Mouse (Mus musculus): ENCODE measurements around the gene Stpg1.

Gene Stpg1

DNA sequence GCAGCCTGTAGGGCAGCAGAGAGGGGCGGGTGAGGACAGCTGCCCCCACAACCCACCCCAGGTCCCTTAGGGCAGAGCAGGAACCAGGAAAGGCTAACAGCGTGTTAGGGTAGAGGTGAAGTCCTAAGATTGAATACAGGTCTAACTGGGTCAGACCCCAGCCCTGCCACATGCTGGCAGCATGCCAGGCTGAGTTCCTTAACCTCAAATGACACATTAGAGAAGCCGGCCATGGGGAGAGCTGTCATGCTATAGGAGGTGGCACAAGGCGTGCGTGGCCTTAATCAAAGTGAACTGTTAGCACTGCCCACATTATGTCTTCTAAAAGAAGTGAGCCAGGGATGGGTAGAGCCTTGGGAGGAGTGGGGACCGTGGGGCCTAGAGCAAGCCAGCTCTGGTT is 54.7 kb downstream of the Stpg1 start:
- DNase-seq (ENCODE audit: low spot score): no peak

- no peak for DNase-seq (ENCODE audit: low spot score)
Measured at GRCm38 (mm10) chr4:135563794-135564193, 69.2 kb downstream of the Stpg1 start.

GRCm38 (mm10) chr4:135565400-135565799 is 70.8 kb downstream of the Stpg1 start:
- no peak for DNase-seq (ENCODE audit: low spot score)

- no peak for DNase-seq (ENCODE audit: low spot score)
Measured at GRCm38 (mm10) chr4:135567042-135567441, 72.5 kb downstream of the Stpg1 start.

GRCm38 (mm10) chr4:135567484-135567883 is 72.9 kb downstream of the Stpg1 start:
- no peak for DNase-seq (ENCODE audit: low spot score)

DNA sequence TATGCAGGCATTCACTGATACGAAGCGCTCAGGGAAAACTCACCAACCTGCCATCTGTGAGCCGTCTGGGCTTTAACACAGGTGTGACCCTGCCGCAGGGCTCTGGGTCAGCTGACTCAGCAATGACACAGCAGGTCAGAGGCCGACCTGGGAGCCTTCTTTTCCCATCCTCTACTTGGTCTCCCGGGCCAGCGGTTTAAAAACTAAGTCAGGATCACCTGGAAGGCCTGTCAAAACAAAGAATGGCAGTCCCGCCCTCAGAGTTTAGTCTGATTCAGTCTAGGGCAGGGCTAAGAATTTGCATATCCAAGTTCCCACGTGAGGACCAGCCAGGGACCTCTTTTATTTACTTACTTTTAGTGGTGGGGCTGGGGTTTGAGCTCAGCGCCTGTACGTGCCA is 74.6 kb downstream of the Stpg1 start:
- no peak for DNase-seq (ENCODE audit: low spot score)

DNA sequence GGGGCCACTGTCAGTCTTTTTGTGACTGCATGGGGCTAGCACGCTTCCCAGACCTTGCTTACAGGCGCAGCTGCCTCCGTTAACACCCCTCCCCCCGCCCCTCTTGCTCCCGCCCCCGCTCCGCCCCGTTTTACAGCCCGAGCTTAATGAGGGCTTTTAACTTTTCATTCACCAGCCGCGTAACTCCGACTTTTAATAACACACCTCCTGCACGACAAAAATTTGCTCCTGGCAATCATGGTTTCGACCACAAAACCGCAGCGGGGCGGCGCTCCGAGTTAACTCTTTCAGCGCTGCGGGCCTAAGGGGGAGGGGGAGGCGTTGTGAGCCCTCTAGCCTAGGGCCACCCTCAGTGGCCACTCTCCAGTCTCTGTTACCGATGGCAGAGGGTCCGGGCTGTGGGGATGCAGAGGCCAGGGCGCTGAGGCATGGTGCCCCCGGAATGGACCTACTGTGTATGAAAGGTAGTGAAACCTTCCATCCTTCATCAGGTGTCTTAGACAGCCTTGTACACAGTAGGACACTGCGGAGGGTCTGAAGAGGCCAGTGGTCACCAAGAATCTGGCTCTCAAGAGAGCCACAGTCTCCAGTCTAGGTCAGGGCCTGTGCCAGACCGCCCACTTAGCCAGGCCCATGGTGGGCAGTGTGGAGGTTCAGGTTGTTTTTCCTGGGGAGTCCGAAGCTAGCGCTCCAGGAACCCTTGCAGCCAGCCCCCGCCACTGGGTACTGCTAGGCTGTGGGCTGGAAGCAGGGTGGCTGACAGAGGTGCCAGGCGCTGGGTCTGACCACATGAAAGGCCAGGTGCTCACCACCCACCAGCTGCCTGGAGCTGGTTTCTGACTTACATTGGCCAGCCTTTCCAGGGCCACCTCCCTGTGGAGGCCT is 75.8 kb downstream of the Stpg1 start:
- no peak for DNase-seq (ENCODE audit: low spot score)

DNA sequence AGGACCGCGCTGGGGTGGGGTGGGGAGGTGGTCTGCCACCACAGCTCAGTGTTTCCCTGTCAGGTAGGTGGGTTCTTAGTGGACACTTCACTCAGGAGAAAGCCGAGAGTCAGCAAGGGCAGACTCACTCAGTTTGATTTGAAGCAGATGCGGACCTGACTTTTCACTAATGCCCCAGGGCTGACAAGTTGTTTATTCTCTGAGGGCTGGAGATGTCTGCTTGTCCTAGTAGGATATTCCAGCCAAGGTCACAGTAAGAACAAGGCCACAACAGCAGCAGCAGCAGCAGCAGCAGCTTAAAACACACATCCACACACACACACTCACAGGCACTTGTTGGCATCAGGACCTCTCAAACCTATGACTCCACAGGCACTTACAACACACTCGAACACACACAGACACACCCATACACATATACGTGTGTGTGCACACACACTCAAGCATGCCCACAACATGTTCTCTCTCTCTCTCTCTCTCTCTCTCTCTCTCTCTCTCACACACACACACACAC is 76.5 kb downstream of the Stpg1 start:
- no peak for DNase-seq (ENCODE audit: low spot score)

- no peak for DNase-seq (ENCODE audit: low spot score)
Measured at GRCm38 (mm10) chr4:135572276-135572675, 77.7 kb downstream of the Stpg1 start.

DNA sequence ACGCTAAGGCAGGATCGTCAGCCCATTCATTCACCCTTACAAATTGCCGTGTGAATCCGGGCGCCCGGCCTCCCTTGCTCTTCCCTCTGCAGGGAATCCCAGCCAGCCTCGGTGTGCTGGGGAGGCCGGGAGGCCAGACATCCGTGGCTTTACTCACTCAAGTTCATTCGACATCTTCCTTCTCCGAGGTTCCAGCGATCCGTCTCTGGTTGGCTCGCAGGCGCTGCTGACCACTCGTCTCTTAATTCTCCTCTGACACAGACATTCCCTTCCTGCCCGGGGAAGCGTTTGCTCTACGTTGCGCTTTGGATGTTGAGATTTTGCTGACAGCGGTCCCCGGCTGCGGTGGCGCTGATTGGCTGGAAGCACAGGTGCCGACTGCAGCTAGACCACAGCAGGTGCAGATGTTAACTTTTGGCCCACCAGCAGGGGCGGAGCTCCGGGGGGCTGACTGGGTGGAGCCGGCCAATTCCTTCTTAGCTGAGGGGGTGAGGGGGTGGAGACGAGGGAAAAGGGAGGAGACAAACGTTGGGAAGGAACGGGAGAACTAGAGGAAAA is 78.7 kb downstream of the Stpg1 start, which contains the start of gene Grhl3:
TSS of gene Grhl3 (minus strand) at position 380 of the 558 bp plus-strand sequence.
- no peak for DNase-seq (ENCODE audit: low spot score)

DNA sequence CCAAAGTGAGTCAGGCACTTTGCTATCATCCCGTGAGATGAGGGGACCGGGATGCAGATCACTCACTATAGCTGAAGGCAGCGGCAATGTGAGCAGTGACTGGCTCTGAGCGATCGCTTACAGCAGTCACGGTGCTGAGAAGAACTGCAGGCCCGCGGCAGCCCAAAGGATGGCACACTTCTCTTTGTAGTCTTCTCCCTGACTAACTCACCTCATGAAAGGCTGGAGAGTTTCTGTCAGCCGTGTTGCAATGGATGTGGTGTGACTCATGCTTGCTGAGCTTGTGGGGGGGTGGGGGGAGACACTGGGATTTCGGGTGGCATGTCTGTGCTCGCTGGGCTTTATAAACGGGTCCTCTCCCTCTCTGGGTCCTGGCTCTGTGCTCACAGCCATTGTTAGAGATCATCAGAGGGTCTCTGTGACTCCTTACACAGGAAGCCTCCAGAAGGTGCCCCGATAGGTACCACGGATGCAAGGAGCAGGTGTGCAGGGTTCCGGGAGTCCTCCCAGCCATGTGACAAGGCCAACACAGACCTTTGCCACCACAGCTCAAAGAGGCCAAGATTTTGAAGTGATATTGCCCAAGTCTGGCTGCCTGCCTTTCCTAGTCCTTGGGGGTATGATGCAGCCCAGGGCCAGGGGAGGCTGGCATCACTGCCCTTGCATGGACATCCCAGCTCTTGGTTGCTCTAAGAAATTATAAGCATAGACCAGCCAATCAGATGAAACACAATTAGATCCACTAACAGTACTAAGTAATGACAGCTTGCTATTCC is 81.0 kb downstream of the Stpg1 start:
- DNase-seq (ENCODE audit: low spot score): no peak

- no peak for DNase-seq (ENCODE audit: low spot score)
Measured at GRCm38 (mm10) chr4:135578490-135578889, 83.9 kb downstream of the Stpg1 start.

DNA sequence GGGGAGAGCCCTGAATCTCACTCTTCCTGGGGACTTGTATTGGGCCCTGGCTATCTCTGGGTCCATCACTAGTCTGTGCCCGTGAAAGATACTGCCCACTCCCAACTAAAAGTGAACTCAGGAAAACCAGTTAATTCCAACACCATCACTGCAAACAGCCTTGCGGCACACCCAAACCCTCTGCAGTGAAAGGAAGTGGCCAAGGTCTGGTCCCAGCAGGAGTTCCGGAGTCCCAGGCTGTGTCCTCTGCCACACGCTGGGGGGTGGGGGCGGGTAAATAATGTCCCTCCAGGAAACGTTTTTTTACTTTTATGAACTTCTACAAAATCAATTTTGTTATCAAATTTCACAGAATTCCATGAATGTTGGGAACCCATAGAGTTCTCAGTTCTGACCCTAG is 85.1 kb downstream of the Stpg1 start:
- DNase-seq (ENCODE audit: low spot score): no peak

DNA sequence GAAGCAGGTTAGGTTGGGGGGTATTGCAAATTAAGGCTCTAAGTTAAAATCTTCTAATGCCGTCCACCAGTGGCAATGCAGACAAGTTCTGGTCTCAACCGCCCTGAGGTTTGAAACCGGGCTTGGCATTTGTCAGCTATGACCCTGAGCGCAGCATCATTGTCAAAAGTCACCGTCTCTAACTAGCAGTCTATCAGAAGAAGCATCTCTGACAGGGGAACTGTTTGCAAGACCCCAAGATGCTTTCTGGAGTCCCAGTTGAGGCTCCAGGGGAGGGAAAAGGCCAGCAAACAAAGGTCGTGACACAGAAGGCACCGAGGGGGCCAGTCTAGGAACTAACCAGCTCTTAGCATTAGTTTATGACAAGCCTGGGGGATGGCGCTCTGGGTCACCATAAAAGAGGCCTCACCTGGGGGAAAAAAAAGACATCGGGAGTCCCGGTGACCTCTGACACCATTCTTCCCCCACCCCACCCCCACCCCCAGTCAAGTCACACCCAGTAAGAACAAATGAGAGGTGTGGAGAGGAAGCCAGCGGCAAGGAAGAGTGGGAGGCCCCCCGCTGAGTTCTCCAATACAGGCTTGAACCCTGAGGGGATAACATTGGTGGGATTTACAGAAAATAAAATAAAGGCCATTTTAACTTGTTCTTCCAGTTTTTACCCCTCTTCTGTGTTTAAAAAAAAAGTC is 86.8 kb downstream of the Stpg1 start:
- DNase-seq (ENCODE audit: low spot score): no peak

DNA sequence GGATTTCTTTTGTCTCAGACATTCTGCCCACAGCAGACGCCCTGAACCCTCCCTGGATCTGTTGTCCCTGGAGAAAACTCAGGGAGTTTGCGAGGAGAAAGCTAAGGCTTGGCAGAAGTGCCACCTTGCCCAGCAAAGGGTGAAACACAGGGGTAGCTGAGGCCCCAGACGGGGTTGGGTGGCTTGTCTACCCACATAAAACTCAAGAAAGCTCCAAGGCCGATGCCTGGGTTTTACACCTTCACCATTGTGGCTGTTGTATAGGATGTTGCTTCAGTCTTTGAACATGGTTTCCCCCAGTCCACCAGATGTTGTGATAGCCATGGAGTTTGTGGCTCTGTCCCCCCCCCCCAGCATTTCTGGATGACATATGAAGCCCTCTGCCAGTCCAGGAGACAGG is 90.2 kb downstream of the Stpg1 start:
- no peak for DNase-seq (ENCODE audit: low spot score)
